Mouse (Mus musculus) ES-Bruce4 (cell line): ENCODE results near the gene Sez6l.

ENCODE experiments used
- CTCF ChIP-seq: IDR thresholded peaks from one replicate; pipeline ENCODE4 v1.8.1; 2011; ENCODE audit warnings: low read depth, low read length
- POLR2A ChIP-seq: IDR thresholded peaks from one replicate; pipeline ENCODE4 v1.8.1; 2011; ENCODE audit warnings: low read length; ENCODE audit not compliant: insufficient read depth

GRCm38 (mm10) chr5:112483030-112483429, 94.0 kb downstream of the Sez6l start:
- TF ChIP-seq POLR2A = no peak
- TF ChIP-seq CTCF = no peak
